Mouse (Mus musculus) hindbrain, embryonic 13.5 days (tissue): ENCODE measurements around the gene Tmem102. TPM values are rescaled to one million over a fixed set of nuclear protein-coding genes. Genes with fewer than 3 reads are reported as not detected.

Experiments used
- ATAC-seq: fragments of 200-750 bp; cut with Nextera tagmentation; 2 replicates; pipeline ENCODE4 v1.8.0; 2017; ENCODE audit warnings: moderate TSS enrichment; ENCODE audit not compliant: low FRiP score
- H3K27ac ChIP-seq: fragments of 300-500 bp; sonication (generic); 2 replicates; pipeline ENCODE4 v1.5.1; 2015; ENCODE audit warnings: inconsistent platforms, mild to moderate bottlenecking, moderate library complexity
- H3K27me3 ChIP-seq: fragments of 300-500 bp; sonication (generic); 2 replicates; pipeline ENCODE4 v1.6.1; 2015; ENCODE audit warnings: mild to moderate bottlenecking, inconsistent platforms
- H3K36me3 ChIP-seq: fragments of 300-500 bp; sonication (generic); 2 replicates; pipeline ENCODE4 v1.6.1; 2015; ENCODE audit warnings: mild to moderate bottlenecking, inconsistent platforms
- H3K4me1 ChIP-seq: fragments of 300-500 bp; sonication (generic); replicated peaks from 2 replicates; pipeline ENCODE4 v1.6.1; 2015; ENCODE audit warnings: inconsistent platforms
- H3K4me2 ChIP-seq: fragments of 300-500 bp; sonication (generic); 2 replicates; pipeline ENCODE4 v1.6.1; 2015; ENCODE audit warnings: inconsistent platforms, mild to moderate bottlenecking, moderate library complexity
- H3K4me3 ChIP-seq: fragments of 300-500 bp; sonication (generic); 2 replicates; pipeline ENCODE4 v1.5.1; 2015; ENCODE audit warnings: mild to moderate bottlenecking, inconsistent platforms
- H3K9ac ChIP-seq: fragments of 300-500 bp; sonication (generic); 2 replicates; pipeline ENCODE4 v1.6.1; 2015; ENCODE audit warnings: mild to moderate bottlenecking, inconsistent platforms
- H3K9me3 ChIP-seq: fragments of 300-500 bp; sonication (generic); 2 replicates; pipeline ENCODE4 v1.6.1; 2016; ENCODE audit warnings: inconsistent platforms
- WGBS: fragments of 180-500 bp; shearing (Covaris S2); methylation state at CpG from one replicate; pipeline ENCODE4 v1.1.7; 2015; 5-methylcytosine and 5-hydroxymethylcytosine counted together
- polyA plus RNA-seq: library from polyadenylated mRNA; unstranded; fragments of >200 nt; fragmentation: Nextera tagmentation; extraction: Ambion mirVana; gene quantifications from 2 replicates; pipeline ENCODE4 v1.2.1, GENCODE M21; 2015

Gene Tmem102
- polyA plus RNA-seq, 1 experiment from 2014 or later = 1.1 TPM

GRCm38 (mm10) chr11:69777504-69778257, 27.7 kb downstream of the Tmem102 start:
- Histone ChIP-seq H3K4me1 (peaks cover 17% of the 10 kb centered on the region), H3K36me3 (peaks cover 33% of the 10 kb centered on the region), H3K27me3 (peaks cover 23% of the 10 kb centered on the region), H3K9ac (peak overlapping the region; percentile 29; the same call in 1 of the 2 replicates), H3K4me3 (no peak overlapping the region), H3K4me2 (no peak overlapping the region), H3K9me3 (no peaks in the 10 kb centered on the region), H3K27ac (no peak overlapping the region)
- 68% methylated on average over 26 of the region's 26 CpGs for WGBS
- no peak for ATAC-seq

- Histone ChIP-seq H3K27ac (no peak overlapping the region), H3K4me3 (no peak overlapping the region), H3K36me3 (peaks cover 33% of the 10 kb centered on the region), H3K9ac (peak overlapping the region; percentile 9; the same call in 1 of the 2 replicates), H3K9me3 (no peaks in the 10 kb centered on the region), H3K4me1 (peaks cover 12% of the 10 kb centered on the region), H3K27me3 (peaks cover 23% of the 10 kb centered on the region), H3K4me2 (no peak overlapping the region)
- 82% methylated on average over 20 of the region's 20 CpGs for WGBS
- ATAC-seq = no peak
These were observed 28.9 kb downstream of the Tmem102 start for GRCm38 (mm10) chr11:69776488-69776887.

GRCm38 (mm10) chr11:69775716-69776115, 29.7 kb downstream of the Tmem102 start:
- Histone ChIP-seq H3K9me3 (no peaks in the 10 kb centered on the region), H3K27ac (no peak overlapping the region), H3K4me2 (no peak overlapping the region), H3K27me3 (peaks cover 23% of the 10 kb centered on the region), H3K4me1 (peaks cover 12% of the 10 kb centered on the region), H3K36me3 (peaks cover 33% of the 10 kb centered on the region), H3K9ac (no peak overlapping the region), H3K4me3 (no peak overlapping the region)
- no peak for ATAC-seq
- WGBS = 62% methylated on average over 10 of the region's 10 CpGs

DNA sequence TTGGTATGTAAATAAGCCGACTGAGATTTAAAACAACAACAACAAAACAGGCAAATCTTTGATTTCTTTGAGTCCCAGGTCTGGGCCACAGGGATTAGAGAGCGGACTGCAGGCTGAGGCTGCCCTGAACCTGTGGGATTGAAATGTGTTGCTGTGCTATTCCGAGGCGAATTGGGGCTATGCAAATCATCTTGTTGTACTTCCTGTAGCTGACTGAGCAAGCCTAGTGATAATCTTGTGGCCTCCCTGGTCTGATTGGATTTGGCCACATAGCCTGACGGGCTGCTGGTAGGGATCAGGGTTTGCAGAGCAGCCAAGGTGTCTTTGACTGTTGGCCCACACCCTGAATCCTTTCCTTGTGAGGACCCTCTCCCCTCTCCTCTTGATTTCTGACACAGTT, 30.5 kb downstream of the Tmem102 start:
- Histone ChIP-seq H3K36me3 (peaks cover 33% of the 10 kb centered on the region), H3K27me3 (peaks cover 23% of the 10 kb centered on the region), H3K9ac (no peak overlapping the region; the same call in 1 of the 2 replicates), H3K4me2 (no peak overlapping the region), H3K9me3 (no peaks in the 10 kb centered on the region), H3K4me3 (no peak overlapping the region), H3K27ac (no peak overlapping the region), H3K4me1 (peaks cover 12% of the 10 kb centered on the region)
- no peak for ATAC-seq
- 49% methylated on average over 5 of the region's 5 CpGs for WGBS

DNA sequence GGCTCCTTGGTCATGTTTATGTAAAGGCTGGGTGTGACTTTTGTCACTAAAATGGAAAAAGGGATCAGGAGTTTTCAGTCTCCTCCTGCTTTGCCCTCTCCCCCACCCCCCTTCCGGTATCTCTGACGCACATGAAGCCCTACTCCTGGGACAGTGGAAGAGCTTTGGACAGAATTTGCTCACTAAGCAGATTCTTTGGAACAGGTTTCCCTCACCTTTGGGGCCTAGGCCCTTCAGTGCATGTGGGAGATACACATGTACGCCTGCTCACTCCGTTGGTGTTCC, 37.9 kb downstream of the Tmem102 start:
- Histone ChIP-seq H3K4me2 (peak overlapping the region; percentile 61), H3K4me1 (peaks cover 38% of the 10 kb centered on the region), H3K36me3 (no peaks in the 10 kb centered on the region), H3K9ac (peak overlapping the region; percentile 43; the same call in 1 of the 2 replicates), H3K27me3 (no peaks in the 10 kb centered on the region), H3K9me3 (no peaks in the 10 kb centered on the region), H3K27ac (no peak overlapping the region), H3K4me3 (no peak overlapping the region)
- 72% methylated on average over 4 of the region's 4 CpGs for WGBS
- ATAC-seq = no peak

GRCm38 (mm10) chr11:69766872-69767624, 38.4 kb downstream of the Tmem102 start:
- Histone ChIP-seq H3K9me3 (no peaks in the 10 kb centered on the region), H3K4me1 (peaks cover 38% of the 10 kb centered on the region), H3K9ac (peak overlapping the region; percentile 98), H3K4me2 (peak overlapping the region; percentile 61), H3K27me3 (no peaks in the 10 kb centered on the region), H3K4me3 (peak overlapping the region; percentile 81), H3K27ac (peak overlapping the region; percentile 2; the same call in 1 of the 2 replicates), H3K36me3 (no peaks in the 10 kb centered on the region)
- ATAC-seq = 0 out of 2 replicates have a peak, but pooled peaks have one; percentile 21
- WGBS = 61% methylated on average over 13 of the region's 13 CpGs

DNA sequence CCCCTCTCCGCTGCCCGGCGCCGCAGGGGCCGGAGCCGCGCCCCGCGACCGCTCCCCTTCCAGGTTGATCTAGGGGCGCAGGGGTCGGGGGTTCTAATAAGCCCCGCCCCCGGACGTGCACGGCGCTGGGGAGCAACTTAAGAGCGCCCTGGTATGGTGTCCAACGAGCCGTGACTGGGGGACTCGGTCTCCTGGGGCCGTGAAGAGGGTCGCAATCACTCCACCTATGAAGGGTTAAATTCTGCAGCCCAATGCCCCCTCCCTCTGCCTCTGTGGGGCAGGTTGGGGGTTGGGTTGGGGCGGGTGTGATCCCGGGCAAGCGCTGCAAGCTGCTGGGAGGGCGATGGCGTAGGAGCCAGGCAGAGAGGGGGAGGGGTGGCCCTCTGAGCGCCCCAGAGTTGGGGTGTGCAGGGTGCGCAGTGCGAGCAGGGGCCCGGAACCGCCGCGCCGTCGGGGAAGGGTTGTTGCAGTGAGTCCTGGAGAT, 39.3 kb downstream of the Tmem102 start:
- under 1% methylated on average over 37 of the region's 37 CpGs for WGBS
- Histone ChIP-seq H3K36me3 (no peaks in the 10 kb centered on the region), H3K9me3 (no peaks in the 10 kb centered on the region), H3K9ac (peak overlapping the region; percentile 98), H3K4me1 (peaks cover 38% of the 10 kb centered on the region), H3K4me2 (peak overlapping the region; percentile 61), H3K27me3 (no peaks in the 10 kb centered on the region), H3K27ac (peak overlapping the region; percentile 93), H3K4me3 (peak overlapping the region; percentile 81)
- ATAC-seq = peak; percentile 79

DNA sequence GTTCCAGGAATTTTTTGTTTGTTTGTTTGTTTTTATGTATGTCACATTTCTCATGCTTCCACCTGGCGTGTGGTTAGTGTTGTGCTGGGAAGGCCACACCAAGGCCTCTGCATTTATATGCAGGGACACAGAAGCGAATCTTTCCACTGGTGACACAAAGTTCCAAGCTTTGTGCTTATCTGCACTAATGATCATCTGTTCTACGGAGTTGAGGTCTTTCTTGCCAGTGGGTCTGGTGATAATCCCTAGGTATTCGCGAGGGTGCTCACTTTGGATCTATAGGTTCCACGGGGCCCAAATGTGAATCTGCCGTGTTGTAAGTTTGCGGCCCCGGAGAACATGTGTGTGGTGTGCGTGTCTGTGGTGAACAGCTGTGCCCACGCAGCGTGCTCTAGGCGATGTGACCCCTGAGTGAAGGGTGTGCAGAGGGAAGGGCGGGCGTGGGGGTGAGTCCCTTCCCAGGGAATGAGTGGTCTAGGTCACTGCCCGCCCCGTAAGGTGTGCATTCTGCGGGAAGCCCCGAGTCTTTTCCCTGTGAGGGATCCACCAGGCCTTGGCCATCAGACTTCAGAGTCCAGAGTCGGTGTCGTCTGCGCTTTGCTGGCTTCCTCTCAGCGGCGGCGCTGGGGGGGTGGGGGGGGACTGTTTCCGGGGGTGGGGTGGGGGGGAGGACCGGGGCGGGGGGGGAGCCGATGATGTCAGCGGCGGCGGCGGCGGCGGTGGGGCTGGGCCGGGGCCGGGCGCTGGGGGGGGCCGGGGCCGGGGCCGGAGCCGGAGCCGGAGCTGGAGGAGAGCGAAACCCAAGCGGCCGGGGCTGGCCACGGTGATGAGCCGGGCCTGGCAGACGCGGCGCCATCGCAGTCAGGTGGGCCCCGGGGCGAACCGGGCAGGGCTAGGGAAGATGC, 40.0 kb downstream of the Tmem102 start, which contains the start of gene Zbtb4:
Gene Zbtb4, plus strand, starts transcription at position 692 of the 905 bp plus-strand sequence.
- Histone ChIP-seq H3K27me3 (no peaks in the 10 kb centered on the region), H3K4me2 (peak within 1 kb of the TSS; percentile 61), H3K27ac (peak within 1 kb of the TSS; percentile 93), H3K9me3 (no peaks in the 10 kb centered on the region), H3K4me3 (peak within 1 kb of the TSS; percentile 81), H3K4me1 (peaks cover 43% of the 10 kb centered on the region), H3K36me3 (no peaks in the 10 kb centered on the region), H3K9ac (peak within 1 kb of the TSS; percentile 98)
- peak; percentile 64 for ATAC-seq
- 24% methylated on average over 29 of the region's 55 CpGs for WGBS

- H3K9me3 ChIP-seq = no peaks in the 10 kb centered on the region
- H3K4me3 ChIP-seq = no peak overlapping the region
- no peak overlapping the region for H3K4me2 ChIP-seq
- H3K4me1 ChIP-seq = peaks cover 44% of the 10 kb centered on the region
- no peak overlapping the region for H3K27ac ChIP-seq
- WGBS = 63% methylated on average over 7 of the region's 7 CpGs
- no peaks in the 10 kb centered on the region for H3K27me3 ChIP-seq
- H3K9ac ChIP-seq = no peak overlapping the region
- ATAC-seq = no peak
- H3K36me3 ChIP-seq = no peaks in the 10 kb centered on the region
These were observed 41.9 kb downstream of the Tmem102 start for GRCm38 (mm10) chr11:69763551-69763950.

DNA sequence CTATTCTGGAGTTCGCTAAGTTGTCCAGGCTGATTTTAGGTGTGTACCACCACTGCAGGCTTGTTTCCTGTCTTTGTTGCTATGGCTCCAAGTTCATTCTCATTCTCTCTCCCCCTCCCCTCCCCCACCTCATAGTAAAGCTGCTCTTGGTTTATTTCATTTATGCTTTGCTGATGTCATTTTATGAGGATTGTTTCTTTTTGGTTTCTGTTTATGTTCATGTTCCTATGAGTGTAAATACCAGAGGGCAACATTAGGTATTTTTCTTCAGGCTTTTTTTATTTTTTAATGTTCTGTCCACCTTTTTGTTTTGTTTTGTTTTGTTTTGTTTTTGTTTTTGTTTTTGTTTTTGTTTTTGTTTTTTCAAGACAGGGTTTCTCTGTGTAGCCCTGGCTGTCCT, 43.6 kb downstream of the Tmem102 start, which contains the start of gene Slc35g3:
Gene Slc35g3, minus strand, starts transcription at position 101 of the 400 bp plus-strand sequence.
- no peaks in the 10 kb centered on the region for H3K36me3 ChIP-seq

DNA sequence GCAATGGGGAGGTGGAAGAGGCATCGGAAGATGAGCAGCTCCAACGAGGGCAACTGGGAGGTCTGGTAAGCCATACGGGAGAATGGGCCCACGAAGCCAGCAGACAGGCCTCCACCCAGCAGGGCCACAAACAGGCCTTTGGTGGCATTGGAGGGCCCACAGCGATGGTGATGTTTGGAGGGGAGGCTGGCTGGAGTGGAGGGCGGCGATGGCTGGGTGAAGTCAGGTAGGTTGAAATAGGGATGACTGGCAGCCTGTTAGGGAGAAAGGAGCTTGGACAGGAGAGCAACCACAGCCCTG, 44.6 kb downstream of the Tmem102 start:
- Histone ChIP-seq H3K27ac (peak overlapping the region; percentile 99), H3K36me3 (no peaks in the 10 kb centered on the region), H3K27me3 (no peaks in the 10 kb centered on the region), H3K4me1 (peaks cover 41% of the 10 kb centered on the region), H3K9ac (no peak overlapping the region; the same call in 1 of the 2 replicates), H3K4me3 (no peak overlapping the region), H3K4me2 (no peak overlapping the region), H3K9me3 (no peaks in the 10 kb centered on the region)
- WGBS = 91% methylated on average over 7 of the region's 7 CpGs
- no peak for ATAC-seq

More for the DNA sequence above, 43.6 kb downstream of the Tmem102 start, which contains the start of gene Slc35g3:
- H3K9ac ChIP-seq = no peak within 1 kb of the TSS
- H3K9me3 ChIP-seq = no peaks in the 10 kb centered on the region
- no peak for ATAC-seq
- peak within 1 kb of the TSS; percentile 99 for H3K27ac ChIP-seq
- no peak within 1 kb of the TSS for H3K4me2 ChIP-seq
- H3K4me1 ChIP-seq = peaks cover 39% of the 10 kb centered on the region
- 72% methylated on average over 1 of the region's 1 CpGs for WGBS
- no peak within 1 kb of the TSS for H3K4me3 ChIP-seq
- no peaks in the 10 kb centered on the region for H3K27me3 ChIP-seq
